Mouse (Mus musculus) forelimb bud, embryonic 11.5 days (tissue): ENCODE measurements around the gene Mip.
"Not testable (repeated sequence)": the region's sequence is repeated elsewhere in the genome, so short reads cannot be mapped to it uniquely, and the experiment has no call there.

Experiments
- DNase-seq: peaks from one replicate; pipeline ENCODE4 v3.0.0-alpha.2; 2012; ENCODE audit warnings: low read depth, low spot score

Gene Mip

GRCm38 (mm10) chr10:128225538-128225937 lies at the start of gene Mip:
TSS of gene Mip (plus strand) at chr10:128225838.
- DNase-seq = no peak

DNA sequence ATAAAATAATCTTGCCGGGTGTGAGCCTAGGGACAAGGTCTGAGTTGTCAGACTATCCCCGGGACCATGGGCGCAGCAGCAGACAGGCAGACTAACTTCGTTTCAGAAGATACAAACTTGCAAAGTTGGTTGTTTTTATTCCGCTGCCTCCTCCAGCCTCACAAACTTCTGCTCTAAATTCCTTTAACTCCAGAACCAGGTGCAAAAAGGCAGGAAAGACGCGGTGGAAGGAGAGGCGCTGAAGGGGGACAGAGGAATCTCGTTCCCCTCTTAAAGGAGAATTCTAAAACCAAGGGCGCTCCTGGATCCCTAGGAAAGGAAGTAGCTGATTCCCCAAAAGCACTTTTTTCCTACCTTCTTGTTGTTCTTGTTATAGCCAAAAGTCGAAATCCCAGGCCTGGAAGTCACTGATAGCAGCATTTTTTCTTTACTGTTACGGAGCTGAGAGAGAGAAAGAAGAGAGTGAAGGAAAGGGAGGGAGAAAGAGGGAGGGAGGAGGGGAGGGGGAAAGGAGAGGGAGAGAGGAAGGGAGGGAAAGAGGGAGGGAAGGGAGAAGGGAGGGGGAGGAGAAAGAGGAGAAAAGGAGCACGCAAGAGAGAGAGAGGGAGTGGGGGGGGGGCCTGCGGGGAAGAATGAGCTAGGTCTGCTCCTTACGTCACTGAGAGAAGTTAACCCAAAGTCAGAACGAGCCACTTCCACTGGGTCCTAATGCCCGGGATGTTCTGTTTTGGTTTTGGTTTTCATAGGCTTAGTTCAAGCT lies 49.5 kb upstream of the Mip start:
- DNase-seq = peak; percentile 83

- no peak for DNase-seq
These were observed 48.3 kb upstream of the Mip start for GRCm38 (mm10) chr10:128177316-128177715.

DNA sequence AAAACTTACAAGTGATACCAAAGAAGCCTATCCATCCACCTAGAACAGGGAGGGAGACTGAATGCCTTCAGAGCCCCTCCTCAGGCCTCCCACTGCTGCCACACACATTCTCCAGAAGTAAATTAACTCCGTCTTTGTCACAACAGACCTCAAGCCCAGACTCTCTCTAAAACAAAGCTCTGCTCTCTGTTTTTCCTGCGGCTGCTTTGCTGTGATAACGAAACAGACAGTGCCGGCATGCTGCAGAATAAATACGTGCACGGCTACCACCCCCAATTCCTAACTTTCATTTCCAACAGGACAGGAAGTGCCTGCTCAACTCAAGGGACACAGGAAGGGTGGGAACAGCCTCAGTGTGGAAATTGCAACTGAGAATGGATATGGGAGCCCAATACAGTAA lies 45.6 kb upstream of the Mip start, which contains the start of gene Rbms2:
Rbms2 (minus strand) TSS at position 309 of the 400 bp plus-strand sequence.
- no peak for DNase-seq

DNA sequence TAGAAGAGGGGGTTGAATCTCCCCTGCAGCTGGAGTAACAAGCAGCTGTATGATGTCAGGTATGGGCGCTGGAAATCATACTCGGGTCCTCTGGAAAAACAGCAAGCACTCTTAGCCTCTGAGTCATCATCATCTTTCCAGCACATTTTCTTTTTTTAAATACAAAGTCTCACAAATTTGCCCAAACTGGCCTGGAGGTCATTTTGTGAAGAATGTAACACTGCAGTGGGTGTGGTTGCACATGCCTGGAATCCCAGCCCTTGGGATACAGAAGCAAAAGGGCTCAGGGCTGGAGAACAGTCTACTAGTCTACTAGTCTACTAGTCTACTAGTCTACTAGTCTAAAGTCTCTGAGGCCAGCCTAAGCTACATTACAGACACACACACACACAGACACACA lies 41.3 kb upstream of the Mip start:
- DNase-seq = no peak

DNA sequence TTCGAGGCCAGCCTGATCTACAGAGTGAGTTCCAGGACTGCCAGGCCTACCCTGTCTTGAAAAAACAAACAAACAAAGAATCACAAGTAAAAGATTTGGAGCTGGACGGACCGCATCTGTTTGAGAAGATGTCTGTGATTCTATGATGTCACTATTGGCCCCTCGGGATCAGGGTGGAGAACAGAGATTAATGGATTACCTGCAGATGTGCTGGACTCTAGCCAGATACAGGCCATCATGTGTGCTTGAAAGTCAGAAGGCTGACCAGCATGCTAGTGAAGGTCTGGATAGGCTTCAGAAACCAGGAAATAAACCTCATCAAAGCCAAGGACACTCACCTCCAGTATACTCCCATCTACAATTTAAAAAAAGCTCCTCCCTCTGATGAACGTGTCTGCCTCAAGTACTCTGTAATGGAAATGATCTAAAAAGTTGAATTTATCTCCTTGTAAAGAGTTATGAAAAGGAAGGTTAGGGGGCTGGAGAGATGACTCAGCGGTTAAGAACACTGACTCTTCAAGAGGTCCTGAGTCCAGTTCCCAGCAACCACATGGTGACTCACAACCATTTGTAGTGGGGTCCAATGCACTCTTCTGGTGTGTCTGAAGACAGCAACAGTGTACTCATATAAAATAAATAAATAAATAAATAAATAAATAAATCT lies 40.2 kb upstream of the Mip start:
- DNase-seq = no peak

GRCm38 (mm10) chr10:128185959-128186358 lies 39.7 kb upstream of the Mip start:
- DNase-seq = peak; percentile 92

DNA sequence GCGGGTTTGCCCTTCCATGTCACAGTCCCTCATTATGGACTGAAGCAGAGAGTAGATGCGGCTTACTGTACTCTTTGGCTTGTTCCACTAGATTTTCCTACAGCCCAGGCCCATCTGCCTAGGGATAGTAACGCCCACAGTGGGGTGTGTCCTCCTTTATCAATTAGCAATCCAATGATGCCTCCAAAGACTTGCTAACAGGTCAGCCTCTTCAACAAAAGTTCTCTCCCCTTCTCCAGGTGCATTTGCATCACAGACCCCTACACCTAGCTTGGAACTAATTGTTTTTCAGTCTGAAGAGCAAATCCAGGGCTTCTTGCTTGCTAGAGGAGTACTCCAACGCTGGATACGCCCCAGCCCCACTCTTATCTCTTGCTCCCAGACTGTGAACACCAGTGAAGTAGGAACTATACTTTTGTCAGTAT lies 38.4 kb upstream of the Mip start:
- no peak for DNase-seq

- peak; percentile 85 for DNase-seq
These were observed 37.3 kb upstream of the Mip start for GRCm38 (mm10) chr10:128188242-128188877.

GRCm38 (mm10) chr10:128191472-128191871 lies 34.2 kb upstream of the Mip start:
- DNase-seq = no peak

DNA sequence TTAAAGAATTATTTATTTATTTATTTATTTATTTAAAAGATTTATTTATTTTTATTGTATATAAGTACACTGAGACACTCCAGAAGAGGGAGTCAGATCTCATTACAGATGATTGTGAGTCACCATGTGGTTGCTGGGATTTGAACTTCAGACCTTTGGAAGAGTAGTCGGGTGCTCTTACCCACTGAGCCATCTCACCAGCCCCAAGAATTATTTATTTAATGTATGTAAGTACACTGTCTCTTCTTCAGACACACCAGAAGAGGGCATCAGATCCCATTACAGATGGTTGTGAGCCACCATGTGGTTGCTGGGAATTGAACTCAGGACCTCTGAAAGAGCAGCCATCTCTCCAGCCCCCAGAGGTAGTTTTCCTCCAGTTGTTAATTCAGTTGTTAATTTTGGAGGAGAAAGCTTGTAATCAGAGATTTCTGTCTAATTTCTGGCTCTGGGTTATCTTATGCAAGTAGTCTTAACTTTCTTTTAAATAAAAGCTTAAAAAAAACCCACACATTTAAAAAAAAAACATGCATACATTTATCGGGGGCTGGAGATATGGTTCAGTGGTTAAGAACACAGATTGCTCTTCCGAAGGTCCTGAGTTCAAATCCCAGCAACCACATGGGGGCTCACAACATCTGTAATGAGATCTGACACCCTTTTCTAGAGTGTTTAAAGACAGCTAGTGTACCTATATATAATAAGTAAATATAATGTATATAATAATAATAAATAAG lies 33.4 kb upstream of the Mip start:
- not testable (repeated sequence) for DNase-seq

- DNase-seq = no peak
These were observed 32.5 kb upstream of the Mip start for GRCm38 (mm10) chr10:128193113-128193512.

- peak; percentile 94 for DNase-seq
These were observed 31.6 kb upstream of the Mip start, which contains the start of gene Gls2 for GRCm38 (mm10) chr10:128194024-128194550. TSS of gene Gls2 (plus strand) at chr10:128194457.

DNA sequence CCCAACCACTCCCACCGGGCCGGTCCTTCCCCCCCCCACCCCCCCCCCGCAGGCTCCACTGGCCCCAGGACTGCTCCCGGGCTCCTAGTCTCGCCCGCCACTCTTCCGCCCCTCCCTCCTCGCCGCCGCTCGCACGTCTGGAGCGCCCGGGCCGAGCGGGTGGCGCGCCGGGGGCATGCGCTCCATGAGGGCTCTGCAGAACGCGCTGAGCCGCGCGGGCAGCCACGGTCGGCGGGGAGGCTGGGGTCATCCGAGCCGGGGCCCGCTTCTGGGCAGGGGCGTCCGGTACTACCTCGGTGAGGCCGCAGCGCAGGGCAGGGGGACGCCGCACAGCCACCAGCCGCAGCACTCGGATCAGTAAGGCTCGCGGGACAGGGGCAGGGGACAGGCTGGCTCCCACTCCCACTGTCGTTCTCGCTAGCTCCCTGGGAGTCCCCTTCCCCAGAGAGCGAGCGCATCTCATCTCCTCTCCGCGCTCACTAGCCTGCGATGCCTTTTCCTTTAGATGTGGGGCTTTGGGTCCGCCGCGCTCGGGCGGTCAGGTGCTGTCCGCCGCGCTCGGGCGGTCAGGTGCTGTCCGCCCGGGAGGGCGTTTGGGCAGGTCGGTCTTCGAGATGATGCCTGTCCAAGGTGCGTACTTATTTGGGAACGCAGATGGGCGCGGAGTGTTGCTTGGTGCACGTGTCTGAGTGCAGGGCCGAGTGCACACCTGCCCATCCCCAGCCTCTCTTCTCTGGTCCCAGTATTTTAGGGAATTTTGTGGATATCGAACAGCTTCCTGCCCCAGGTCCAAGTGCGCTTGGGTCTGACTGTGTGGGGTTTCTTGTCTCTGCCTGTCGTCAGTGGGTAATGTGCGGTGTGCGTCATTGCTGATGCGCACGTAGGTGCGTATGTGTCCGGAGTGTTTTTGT lies 30.8 kb upstream of the Mip start:
- no peak for DNase-seq

GRCm38 (mm10) chr10:128201856-128202255 lies 23.8 kb upstream of the Mip start:
- DNase-seq = no peak

DNA sequence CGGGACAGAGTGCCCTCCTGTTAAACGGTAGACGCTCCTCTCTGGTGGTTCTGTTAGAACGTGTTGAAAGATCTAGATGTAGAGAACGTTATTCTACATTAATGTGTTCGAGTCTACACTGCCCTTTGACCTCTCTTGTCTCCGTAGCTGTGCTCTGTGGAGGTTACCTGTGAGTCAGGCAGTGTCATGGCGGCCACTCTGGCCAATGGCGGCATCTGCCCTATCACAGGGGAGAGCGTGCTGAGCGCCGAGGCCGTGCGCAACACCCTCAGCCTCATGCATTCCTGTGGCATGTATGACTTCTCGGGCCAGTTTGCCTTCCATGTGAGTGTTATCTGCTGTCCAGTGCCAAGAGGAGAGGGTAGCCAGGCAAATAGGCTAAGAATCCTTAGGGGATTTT lies 20.7 kb upstream of the Mip start:
- DNase-seq = no peak

- DNase-seq = no peak
These were observed 17.3 kb upstream of the Mip start for GRCm38 (mm10) chr10:128208326-128208725.

DNA sequence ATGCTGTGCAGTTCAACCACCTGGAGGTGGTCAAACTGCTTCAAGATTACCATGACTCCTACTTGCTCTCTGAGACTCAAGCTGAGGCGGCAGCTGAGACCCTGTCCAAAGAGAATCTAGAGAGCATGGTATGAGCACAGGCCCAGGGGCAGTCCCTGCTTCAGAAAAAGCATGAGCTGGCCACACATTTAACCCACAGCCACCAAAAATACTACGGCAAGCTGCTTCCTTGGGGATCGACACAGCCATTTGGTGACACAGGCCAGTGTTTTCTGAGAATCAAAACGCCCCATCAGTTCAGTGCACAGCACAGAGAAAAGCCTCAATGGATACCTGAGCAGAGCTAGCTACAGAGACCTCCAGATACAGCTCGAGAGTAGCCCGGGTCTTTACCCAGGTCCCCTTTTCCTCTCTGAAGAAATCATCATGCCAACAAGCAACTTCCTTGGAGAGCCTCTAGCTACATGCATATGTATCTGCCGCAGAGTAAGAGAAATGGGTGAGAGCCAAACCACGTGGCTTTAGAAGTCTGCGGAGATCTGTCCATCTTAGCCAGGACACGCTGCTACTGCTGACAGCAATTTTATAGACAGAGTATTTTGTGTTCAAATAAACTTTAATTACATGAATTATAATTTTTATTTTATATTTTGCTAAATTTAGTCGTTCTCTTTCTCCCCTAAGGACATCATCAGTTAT lies 16.2 kb upstream of the Mip start:
- no peak for DNase-seq

- no peak for DNase-seq
These were observed 15.5 kb upstream of the Mip start for GRCm38 (mm10) chr10:128210131-128210530.

- DNase-seq = no peak
These were observed 14.7 kb upstream of the Mip start for GRCm38 (mm10) chr10:128210954-128211353.
